Mouse (Mus musculus): Measurements from ENCODE around the gene Lefty2.
A peak's percentile ranks its signal among the peaks of the same experiment; 100 is the strongest.
"Not testable (repeated sequence)": the region's sequence is repeated elsewhere in the genome, so short reads cannot be mapped to it uniquely, and the experiment has no call there.

Gene Lefty2

DNA sequence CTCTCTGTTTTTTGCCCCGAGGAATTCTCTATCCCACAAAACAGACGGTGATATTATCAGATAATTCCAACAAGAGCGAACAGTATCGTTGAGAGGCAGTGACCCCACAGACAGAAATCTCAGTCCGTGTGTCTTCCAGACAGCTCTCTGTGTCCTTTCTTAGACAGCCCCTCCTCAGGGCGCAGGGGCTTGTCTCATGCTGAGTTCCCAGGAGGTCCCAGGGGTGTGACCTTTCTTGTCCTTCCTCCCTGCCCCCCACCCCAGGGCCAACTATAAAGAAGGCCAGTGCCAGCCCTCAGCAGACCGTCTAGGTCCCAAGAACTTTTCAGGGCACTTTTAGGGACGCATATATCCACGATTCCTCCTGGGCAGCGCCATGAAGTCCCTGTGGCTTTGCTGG, at the start of gene Lefty2:
TSS of gene Lefty2 (plus strand) at position 301 of the 400 bp plus-strand sequence.
- DNase-seq (ENCODE audit: low spot score): no peak

DNA sequence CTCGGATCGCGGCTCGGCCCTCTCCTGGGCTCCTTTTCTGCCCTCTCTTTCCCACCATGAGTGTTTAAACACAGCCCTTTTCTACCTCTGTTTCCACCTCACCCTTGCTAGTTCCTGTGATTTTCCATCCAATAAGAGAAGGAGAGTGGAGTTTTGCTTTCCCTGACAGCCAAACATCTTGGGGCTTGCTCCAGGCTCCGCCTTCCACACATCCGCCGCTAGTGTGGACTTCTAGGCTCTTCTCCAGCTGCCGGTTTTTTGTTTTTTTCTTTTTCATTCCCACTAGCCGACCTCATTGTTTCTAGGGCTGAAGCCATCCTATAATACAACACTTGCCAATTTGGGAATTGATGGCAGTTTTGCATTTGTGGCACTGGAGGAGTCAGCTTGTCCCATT, 44.8 kb upstream of the Lefty2 start:
- peak; percentile 78 for DNase-seq (ENCODE audit: low spot score)

DNA sequence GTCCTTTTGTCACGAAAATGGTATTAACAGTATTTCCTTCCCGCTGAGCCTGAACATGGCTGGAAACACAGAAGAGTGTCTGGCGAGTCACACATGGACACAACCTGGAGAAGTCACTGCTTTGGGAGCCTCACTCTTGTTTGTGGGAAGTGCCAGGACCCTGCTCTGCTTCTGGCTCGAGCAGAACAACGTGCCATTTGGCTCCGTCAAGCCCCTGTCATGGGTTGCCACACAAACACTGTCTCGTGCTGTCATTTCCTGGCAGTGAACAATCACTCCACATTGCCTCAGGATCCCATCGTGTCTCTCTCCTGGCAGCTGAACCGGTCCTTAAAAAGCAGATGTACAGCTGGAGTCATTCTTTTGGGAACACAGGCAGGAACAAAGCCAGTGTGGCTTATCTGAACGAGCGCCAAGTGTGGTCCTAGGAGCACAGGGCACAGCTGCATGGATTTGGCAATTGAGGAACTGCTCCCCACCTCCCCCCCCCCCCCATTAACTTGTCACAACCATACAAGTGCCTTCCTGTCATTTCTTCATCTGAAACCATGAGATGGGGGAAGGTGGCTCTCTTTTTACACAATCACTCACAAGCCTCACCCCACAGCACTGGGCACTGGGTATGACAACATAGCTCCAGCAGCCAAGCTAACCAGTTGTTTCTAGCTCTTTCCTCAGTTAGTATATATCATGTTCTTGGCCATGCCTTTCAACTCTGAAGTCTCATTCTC, 44.2 kb upstream of the Lefty2 start:
- peak; percentile 56 for DNase-seq (ENCODE audit: low spot score)

DNA sequence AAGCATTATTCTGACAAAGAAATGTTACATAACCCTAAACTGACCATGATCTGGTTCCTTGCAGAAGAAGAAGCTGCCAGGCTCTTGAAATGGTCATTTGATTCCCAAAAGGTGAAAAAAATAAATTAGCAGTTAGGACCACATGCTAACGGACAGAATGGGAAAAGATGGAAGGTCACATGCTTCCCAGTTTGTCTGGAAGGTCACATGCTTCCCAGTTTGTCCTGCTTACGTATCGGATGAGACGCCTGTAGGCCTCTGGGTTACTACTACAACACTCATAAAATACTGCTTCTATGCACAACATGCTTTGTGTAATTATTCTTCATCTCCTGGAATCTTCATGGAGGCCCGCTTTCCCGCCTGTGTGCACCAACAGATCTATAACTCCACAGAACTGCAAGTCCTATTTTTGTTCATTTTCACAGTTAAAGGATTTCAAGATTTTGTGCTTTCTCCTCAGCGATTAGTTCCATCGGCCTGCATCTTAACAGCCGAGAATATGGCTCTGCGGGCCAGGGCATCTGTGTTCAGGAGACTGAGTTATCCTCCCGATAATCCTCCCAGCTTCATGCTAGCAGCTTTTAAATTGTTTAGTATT, 43.1 kb upstream of the Lefty2 start:
- DNase-seq (ENCODE audit: low spot score): no peak

DNA sequence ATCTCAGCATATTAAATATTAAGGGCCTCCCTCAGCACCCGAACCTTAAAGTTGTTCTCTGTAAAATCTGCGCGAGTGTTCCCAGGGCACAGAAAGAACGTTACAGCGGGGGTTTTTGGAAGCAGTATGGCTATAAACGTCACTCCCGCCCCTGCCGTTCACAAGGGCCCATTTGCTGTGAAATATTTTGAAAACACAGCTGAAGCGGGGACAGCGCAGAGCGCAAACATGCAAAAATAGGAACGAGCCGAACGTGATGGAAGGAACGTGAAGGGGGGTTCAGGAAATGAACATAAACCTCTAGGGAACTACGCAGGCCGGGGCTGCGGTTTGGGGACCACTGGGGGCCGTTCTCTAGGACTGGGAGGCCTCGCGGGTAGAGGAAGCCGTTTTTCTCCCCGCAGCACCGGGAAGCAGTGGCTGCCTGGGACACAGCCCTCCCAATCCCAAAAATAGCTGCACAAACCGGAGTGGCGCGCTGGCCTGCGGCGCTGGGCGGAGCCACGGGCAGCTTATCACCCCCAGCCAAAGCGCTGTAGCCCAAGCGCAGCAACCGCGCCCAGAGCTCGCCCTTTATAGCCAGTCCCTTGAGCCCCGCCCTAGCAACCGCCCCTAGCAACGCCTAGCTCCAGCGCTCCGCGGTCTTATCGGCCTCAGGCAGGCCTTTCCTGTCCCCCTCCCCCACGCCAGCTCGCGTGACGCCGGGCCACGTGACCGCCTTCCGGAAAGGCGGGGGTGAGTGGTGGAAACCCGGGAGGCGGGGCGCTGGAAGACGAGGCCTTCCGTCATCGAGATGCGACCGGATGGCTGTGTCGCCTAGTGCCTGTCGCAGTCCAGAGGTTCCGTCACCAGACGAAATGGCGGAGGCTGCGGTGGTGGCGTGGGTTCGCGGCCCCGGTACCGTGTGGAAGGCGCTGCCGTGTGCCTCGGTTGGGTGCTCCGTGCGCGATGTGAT, 42.3 kb upstream of the Lefty2 start, which contains the start of gene Sde2:
TSS of gene Sde2 (plus strand) at position 812 of the 955 bp plus-strand sequence.
- peak; percentile 100 for DNase-seq (ENCODE audit: low spot score)

DNA sequence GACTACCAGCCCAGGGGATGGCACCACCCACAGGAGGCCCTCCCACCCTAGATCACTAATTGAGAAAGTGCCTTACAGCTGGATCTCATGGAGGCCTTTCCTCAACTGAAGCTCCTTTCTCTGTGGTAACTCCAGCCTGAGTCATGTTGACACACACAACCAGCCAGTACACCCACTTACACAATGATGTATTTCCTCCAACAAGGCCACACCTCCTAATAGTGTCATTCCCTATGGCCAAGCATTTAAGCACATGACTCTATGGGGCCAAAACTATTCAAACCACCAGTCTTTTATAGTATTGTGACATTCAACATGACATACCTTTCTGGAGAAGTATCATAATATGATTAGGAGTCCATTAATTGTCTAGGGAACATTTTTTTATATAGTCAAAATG, 34.1 kb upstream of the Lefty2 start:
- DNase-seq (ENCODE audit: low spot score): no peak

DNA sequence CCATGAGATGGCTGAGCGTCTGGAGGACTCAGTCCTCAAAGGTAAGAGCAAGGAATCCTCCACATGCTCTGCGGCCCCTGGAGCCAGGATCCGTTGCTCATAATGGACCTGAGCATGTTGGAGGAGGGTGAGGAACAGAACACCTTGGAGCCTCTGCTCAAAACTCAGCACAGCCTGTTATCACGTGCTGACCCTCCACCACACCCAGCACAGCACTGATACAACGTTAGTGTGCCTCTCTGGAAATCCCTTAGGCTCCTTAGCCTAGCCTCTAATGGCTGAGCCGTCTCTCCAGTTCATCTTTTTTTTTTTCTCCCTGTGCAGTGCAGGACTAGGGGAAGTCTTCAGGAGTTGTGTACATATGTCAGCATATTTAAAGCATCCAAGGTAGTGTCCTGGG, 32.9 kb upstream of the Lefty2 start:
- no peak for DNase-seq (ENCODE audit: low spot score)

DNA sequence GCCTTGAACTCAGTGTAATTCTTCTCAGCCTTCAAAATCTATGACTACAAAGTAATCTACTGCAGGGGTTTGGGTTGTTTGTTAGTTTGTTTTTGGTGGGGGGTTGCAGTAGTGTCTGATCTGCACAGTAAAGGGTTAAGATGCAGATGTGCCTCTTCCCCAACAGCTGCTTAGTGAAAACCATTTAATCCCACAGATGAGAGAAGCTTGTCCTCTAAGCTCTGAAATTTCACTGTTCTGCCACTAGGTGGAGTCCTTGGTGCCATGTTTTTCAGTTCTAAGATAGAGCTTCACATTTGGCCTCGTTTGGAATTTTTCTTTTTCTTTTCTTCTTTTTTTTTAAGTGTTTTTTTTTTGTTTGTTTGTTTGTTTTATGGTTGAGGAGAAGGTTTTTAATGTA, 29.3 kb upstream of the Lefty2 start:
- peak; percentile 71 for DNase-seq (ENCODE audit: low spot score)

DNA sequence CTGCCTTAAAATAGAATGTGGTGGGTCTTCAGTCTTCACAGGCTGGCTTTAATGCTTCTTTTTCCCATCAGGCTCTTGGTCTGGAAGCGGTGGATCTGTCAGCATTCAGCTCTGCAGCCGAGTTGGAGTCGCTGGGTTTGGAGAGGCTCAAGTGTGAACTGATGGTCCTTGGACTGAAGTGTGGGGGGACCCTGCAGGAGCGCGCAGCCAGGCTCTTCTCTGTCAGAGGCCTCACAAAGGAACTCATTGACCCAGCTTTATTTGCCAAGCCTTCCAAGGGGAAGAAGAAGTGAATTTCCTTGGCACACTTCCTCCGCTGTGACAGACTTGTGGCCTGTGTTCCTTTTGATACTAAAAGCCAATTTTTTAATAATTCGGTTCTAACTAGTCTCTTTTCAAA, 26.9 kb upstream of the Lefty2 start:
- no peak for DNase-seq (ENCODE audit: low spot score)

DNA sequence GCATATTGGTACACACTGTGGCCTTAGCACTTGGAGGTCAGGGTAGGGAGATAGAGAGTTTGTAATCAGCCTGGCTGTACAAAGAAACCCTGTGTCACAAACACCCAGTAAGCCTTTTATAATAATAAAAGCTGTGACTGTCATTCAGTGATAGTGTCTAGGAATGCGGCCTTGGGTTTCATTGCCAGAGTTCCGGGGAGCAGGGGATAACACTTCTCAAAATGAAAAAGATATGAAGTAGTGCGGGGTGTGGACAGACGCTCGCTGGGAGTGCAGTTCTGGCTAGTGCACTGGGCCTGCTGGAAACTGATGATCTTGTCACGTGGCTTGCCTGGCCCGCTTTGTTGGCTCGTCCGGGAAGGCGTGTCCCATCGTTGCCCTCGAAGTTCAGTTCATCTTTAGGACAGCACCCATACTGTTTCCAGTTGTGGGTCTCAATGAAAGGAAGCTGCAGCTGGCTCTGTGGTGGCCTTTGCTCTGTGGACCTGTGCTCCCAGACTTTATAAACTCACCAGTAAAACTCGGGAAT, 22.7 kb upstream of the Lefty2 start:
- DNase-seq (ENCODE audit: low spot score): no peak

DNA sequence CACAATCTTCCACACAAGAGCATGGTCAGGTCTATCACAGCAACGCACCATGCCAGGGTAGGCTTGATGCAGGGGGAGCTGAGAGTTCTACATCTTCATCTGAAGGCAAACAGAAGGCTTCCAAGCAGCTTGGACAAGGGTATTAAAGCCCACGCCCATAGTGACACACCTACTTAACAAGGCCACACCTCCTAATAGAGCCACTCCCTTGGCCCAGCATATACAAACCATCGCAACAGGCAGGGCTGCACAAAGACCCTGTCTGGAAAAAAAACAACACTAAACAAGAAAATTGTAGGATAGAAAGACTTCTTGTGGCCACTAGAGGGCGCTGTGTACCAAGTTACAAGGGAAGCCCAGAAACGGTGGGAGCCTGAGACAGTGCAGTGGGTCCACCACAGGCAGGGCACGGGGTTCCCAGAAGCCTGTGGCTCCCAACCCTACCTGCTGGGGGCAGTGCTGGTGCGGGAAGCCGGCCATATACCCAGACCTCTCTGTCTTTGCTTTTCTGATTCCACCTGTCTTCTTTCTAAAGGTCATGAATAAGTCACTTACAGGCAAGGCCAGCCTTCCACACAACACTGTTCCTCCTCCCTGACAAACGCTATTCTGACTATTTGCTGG, 18.9 kb upstream of the Lefty2 start:
- DNase-seq (ENCODE audit: low spot score): peak; percentile 81

DNA sequence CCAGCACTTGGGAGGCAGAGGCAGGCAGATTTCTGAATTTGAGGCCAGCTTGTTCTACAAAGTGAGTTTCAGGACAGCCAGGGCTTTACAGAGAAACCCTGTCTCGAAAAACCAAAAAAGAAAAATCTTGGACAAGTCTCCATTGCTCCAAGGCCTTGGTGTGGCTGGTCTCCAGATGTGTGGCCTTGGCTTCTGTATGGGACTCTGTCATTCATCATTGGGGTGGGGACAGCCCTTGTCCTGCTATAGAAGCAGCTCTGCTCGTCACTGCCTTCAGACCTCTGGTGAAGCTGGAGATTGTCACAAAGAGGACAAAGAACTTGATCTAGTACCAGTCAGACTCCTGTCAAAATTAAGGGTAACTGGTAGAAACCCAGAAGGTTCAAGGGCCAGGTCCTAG, 18.3 kb upstream of the Lefty2 start:
- DNase-seq (ENCODE audit: low spot score): no peak

DNA sequence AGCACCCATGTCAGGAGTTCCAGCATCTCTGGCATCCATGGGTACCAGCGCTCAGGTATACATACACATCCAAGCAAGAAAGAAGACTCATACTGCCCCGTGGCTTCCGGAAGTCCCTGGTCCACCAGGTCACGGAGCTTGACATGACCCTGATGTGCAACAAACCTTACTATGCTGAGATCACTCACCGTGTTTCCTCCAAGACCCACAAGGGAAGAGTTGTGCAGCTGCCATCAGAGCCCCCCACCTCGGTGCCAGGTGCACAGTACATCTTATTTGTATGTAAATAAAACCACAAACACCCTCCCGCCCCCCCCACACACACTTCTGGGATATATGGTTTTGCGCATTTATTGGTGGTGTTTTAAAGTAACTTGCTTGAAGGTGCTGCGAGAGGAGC, 17.8 kb upstream of the Lefty2 start:
- DNase-seq (ENCODE audit: low spot score): no peak

DNA sequence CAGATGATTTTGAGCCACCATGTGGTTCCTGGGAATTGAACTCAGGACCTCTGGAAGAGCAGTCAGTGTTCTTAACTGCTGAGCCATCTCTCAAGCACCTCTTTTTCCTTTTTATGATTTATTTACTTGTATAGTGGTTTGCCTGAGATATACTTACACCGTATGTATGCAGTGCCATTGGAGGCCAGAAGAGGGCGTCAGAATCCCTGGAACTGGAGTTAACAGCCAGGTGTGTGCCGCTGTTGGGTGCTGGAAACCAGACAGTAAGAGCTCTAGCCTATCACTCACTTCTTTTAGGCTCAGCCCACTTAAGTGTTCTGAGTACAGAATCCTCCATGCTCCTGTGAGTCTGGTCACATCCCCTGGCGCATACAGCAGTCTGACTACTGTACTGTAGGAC, 15.4 kb upstream of the Lefty2 start:
- DNase-seq (ENCODE audit: low spot score): no peak

DNA sequence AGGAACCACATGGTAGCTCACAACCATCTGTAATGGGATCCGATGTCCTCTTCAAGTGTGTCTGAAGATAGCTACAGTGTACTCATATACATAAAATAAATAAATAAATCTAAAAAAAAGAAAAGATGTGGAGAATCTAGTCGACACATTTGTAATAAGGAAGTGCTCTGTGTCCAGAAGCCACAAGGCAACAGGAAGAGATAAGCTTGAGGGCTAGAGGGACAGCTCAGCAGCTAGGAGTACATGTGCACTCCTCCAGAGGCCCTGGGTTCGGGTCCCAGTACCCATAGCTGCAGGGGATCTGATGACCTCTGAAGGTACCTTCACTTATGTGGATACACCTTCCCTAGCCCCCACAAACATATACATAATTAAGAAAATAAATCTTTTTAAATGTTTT, 11.1 kb upstream of the Lefty2 start:
- no peak for DNase-seq (ENCODE audit: low spot score)

DNA sequence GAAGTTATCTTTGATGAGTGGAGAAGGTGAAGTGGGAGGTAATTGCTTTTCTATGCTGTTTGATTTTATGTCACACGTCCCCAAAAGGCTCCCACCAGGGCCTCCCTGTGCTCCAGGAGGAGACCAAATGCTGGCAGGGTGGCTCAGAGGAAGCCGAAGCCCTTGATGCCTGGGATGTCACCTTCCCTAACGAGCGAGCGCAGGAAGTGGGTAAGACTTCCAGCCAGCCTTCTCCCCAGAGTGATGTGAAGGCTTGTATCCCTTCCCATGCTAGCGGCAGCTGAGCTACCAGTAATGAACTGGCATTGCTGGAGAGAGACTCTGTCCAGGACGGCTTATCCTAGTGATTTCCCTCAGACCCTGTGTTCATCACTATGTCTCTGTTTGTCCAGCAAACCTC, 9.2 kb upstream of the Lefty2 start:
- no peak for DNase-seq (ENCODE audit: low spot score)

DNA sequence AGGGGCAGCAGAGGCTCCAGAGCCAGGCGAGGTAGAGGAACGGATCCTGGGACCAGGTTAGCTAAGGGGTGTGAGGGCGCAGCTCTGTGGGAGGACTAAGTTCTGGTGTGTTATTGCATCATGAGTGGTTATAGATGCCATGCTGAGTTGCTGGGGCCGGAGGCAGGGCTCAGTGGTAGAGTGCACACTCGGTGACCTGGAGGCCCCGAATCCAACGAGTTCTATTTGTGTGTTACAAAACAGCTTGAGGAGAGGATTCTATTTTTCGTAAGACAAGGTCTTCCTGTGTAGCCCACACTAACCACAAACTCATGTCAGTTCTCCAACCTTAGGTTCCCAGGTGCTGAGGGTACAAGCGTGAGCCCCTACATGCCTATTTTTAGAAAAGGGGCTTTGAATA, 8.4 kb upstream of the Lefty2 start:
- no peak for DNase-seq (ENCODE audit: low spot score)

DNA sequence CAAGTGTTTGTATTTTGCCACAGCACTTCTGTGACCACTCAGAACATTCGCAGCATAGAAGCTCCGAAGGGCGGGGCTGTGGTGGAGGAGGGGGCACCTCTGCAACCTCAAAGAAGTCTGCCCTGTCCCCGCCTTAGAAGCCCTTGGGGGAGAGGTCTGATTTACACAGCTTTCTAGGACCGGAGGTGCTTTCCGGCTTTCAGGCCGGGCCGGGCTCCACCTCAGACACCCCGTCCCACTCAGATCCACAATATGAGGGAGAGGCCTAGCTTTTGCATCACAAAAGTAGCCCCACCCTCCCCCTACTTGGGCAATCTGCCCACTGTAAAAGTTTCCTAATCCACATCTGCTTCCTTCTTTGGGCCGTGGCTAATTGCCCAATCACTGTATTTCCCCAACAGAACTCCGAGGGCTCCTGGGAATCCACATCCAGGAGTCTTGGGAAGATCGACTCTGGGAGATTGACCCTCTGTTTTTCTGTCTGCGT, 4.3 kb upstream of the Lefty2 start:
- no peak for DNase-seq (ENCODE audit: low spot score)

DNA sequence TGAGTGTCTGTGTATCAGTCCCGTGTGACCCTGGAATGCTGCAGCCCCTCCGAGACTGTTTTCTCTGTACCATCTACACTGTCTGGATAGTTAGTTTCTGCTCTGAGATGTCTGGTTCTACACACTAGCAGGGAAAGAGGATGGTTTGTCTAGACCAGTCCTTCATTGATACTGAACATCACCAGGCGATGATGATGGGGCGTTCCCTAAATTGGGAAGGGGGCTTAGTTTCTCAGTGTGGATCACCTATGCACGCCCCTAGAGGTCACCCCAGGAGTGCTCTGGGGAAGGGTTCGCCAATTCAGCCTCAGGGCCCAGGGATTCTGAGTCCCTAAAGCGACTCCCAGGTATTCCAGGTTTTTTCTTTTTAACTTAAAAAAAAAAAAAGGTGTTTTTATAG, 3.7 kb upstream of the Lefty2 start:
- no peak for DNase-seq (ENCODE audit: low spot score)

DNA sequence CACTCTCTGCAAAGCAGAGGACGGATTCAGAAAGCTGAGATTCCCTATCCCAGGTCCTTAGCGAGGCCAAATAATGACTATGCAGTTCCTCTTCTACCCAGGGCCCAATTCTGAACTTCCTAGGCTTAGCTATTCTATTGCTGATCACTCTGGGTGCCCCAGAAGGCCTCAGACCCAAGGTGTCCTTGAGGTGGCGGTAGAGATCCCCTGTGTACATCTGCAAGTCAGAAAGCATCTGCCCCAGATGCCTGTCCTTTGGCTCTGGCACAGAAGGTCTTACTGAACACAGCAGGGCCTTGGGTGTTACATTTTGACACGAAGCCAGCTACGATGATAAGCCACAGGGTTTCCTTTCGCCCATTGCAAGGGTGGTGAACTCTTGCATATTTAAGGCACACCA, 3.1 kb upstream of the Lefty2 start:
- DNase-seq (ENCODE audit: low spot score): no peak

DNA sequence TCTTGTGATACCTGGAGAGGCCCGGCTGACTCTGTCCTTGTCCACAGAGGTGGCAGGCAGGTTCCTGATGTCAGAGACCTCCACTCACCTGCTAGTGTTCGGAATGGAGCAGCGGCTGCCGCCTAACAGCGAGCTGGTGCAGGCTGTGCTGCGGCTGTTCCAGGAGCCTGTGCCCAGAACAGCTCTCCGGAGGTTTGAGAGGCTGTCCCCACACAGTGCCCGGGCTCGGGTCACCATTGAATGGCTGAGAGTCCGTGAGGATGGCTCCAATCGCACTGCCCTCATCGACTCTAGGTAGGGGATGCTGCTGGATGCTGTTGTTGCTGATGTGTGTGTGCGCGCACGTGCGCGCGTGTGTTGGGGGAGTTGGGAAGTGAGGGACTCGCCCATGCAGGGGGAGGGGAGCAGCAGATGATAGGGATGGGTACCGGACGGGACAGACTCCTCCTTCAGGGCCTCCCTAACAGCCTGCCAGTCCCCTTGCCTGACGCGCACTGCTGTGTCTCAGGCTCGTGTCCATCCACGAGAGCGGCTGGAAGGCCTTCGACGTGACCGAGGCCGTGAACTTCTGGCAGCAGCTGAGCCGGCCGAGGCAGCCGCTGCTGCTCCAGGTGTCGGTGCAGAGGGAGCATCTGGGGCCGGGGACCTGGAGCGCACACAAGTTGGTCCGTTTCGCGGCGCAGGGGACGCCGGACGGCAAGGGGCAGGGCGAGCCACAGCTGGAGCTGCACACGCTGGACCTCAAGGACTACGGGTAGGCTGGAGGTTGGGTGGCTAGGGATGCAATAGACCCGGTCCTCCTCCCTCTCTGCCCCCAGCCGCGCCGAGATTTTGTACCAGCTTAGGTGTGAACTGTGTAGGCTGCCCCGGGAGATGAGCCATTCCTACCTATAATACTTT, 1.4 kb downstream of the Lefty2 start:
- not testable (repeated sequence) for DNase-seq (ENCODE audit: low spot score)
